Comparison of ENCODE assay signal across 8 mouse cellular contexts in genomic region chr10:110676503-110676902, GRCm38 (mm10).
DNase-seq lines count a peak whose midpoint lies in the region; ATAC-seq and TF ChIP-seq lines count a peak whose summit lies in the region.

No protein-coding gene starts in this region.

- TF ChIP-seq POLR2A in limb, embryonic 14.5 days (IDR thresholded peaks at IDR 0.05; ENCODE audit: borderline replicate concordance, extremely low read depth, insufficient read depth, insufficient read length), result no peak

- no peak overlapping the region for H3K9ac ChIP-seq in forebrain, embryonic 11.5 days (ENCODE audit: low read length)
- no peak overlapping the region for H3K9ac ChIP-seq in forebrain, embryonic 15.5 days (replicated peaks)
- no peak overlapping the region for H3K9ac ChIP-seq in midbrain, embryonic 14.5 days (replicated peaks; ENCODE audit: low read length)
- no peak overlapping the region for H3K9ac ChIP-seq in midbrain, embryonic 16.5 days (ENCODE audit: low read depth, low read length)
- H3K9ac ChIP-seq in limb, embryonic 14.5 days (ENCODE audit: low read depth, low read length, severe bottlenecking), result no peak overlapping the region

- H3K4me2 ChIP-seq in forebrain, embryonic 11.5 days (ENCODE audit: low read depth, low read length, severe bottlenecking), result no peak overlapping the region
- H3K4me2 ChIP-seq in forebrain, embryonic 15.5 days (replicated peaks), result no peak overlapping the region
- no peak overlapping the region for H3K4me2 ChIP-seq in midbrain, embryonic 14.5 days (ENCODE audit: low read length)
- no peak overlapping the region for H3K4me2 ChIP-seq in midbrain, embryonic 16.5 days (ENCODE audit: low read length)
- H3K4me2 ChIP-seq in limb, embryonic 14.5 days (replicated peaks; ENCODE audit: low read depth, low read length, severe bottlenecking), result no peak overlapping the region

- H3K9me3 ChIP-seq in forebrain, embryonic 11.5 days (ENCODE audit: control insufficient read depth, low read length), result no peaks in the 10 kb centered on the region
- H3K9me3 ChIP-seq in forebrain, embryonic 15.5 days, result no peaks in the 10 kb centered on the region
- no peaks in the 10 kb centered on the region for H3K9me3 ChIP-seq in midbrain, embryonic 14.5 days (ENCODE audit: control insufficient read depth, low read length)
- H3K9me3 ChIP-seq in midbrain, embryonic 16.5 days (replicated peaks; ENCODE audit: control insufficient read depth, low read length, poor library complexity, severe bottlenecking), result no peaks in the 10 kb centered on the region
- H3K9me3 ChIP-seq in embryonic facial prominence, embryonic 10.5 days, result no peaks in the 10 kb centered on the region
- no peaks in the 10 kb centered on the region for H3K9me3 ChIP-seq in limb, embryonic 14.5 days (ENCODE audit: control insufficient read depth, low read length)

- H3K4me3 ChIP-seq in forebrain, embryonic 11.5 days (ENCODE audit: low read depth, low read length), result no peak overlapping the region
- H3K4me3 ChIP-seq in forebrain, embryonic 15.5 days, result no peak overlapping the region
- no peak overlapping the region for H3K4me3 ChIP-seq in midbrain, embryonic 14.5 days (replicated peaks; ENCODE audit: low read depth, low read length)
- H3K4me3 ChIP-seq in midbrain, embryonic 16.5 days (ENCODE audit: low read depth, low read length), result no peak overlapping the region
- no peak overlapping the region for H3K4me3 ChIP-seq in embryonic facial prominence, embryonic 10.5 days
- no peak overlapping the region for H3K4me3 ChIP-seq in limb, embryonic 14.5 days (replicated peaks; ENCODE audit: low read length)

- 0 out of 2 replicates have a peak, but pooled peaks have one; percentile 51 for ATAC-seq in forebrain, embryonic 11.5 days (replicated peaks; ENCODE audit: low FRiP score)
- no peak for ATAC-seq in forebrain, embryonic 15.5 days (replicated peaks)
- ATAC-seq in midbrain, embryonic 14.5 days (ENCODE audit: low FRiP score, low TSS enrichment), result no peak
- no peak for ATAC-seq in midbrain, embryonic 16.5 days
- no peak for ATAC-seq in limb, embryonic 14.5 days (ENCODE audit: low FRiP score, low read depth)
- no peak for ATAC-seq in inflammation-experienced regulatory T-cells, adult 6 months
- ATAC-seq in megakaryocyte, adult 5-6 weeks (ENCODE audit: poor library complexity, severe bottlenecking), result no peak

- 55% methylated on average over 4 of the region's 4 CpGs for WGBS in forebrain, embryonic 11.5 days
- WGBS in forebrain, embryonic 15.5 days, result 55% methylated on average over 4 of the region's 4 CpGs
- 65% methylated on average over 4 of the region's 4 CpGs for WGBS in midbrain, embryonic 14.5 days
- WGBS in midbrain, embryonic 16.5 days, result 66% methylated on average over 4 of the region's 4 CpGs
- WGBS in embryonic facial prominence, embryonic 10.5 days, result 61% methylated on average over 4 of the region's 4 CpGs
- WGBS in limb, embryonic 14.5 days, result 62% methylated on average over 4 of the region's 4 CpGs

- DNase-seq in forebrain, embryonic 11.5 days (ENCODE audit: low spot score), result peak; percentile 66
- DNase-seq in midbrain, embryonic 14.5 days, result peak; percentile 57
- peak; percentile 67 for DNase-seq in embryonic facial prominence, embryonic 10.5 days (ENCODE audit: low spot score)
- DNase-seq in limb, embryonic 14.5 days (ENCODE audit: low spot score), result peak; percentile 86

- no peaks in the 10 kb centered on the region for H3K4me1 ChIP-seq in forebrain, embryonic 11.5 days (replicated peaks; ENCODE audit: control insufficient read depth, insufficient read depth, low read length)
- no peaks in the 10 kb centered on the region for H3K4me1 ChIP-seq in forebrain, embryonic 15.5 days
- no peaks in the 10 kb centered on the region for H3K4me1 ChIP-seq in midbrain, embryonic 14.5 days (ENCODE audit: control insufficient read depth, insufficient read depth, low read length)
- H3K4me1 ChIP-seq in midbrain, embryonic 16.5 days (ENCODE audit: control insufficient read depth, insufficient read depth, low read length), result no peaks in the 10 kb centered on the region
- no peaks in the 10 kb centered on the region for H3K4me1 ChIP-seq in embryonic facial prominence, embryonic 10.5 days
- H3K4me1 ChIP-seq in limb, embryonic 14.5 days (ENCODE audit: control insufficient read depth, insufficient read depth, low read length), result no peaks in the 10 kb centered on the region

- H3K27ac ChIP-seq in forebrain, embryonic 11.5 days (ENCODE audit: low read depth, low read length), result no peak overlapping the region
- H3K27ac ChIP-seq in forebrain, embryonic 15.5 days (replicated peaks), result no peak overlapping the region
- H3K27ac ChIP-seq in midbrain, embryonic 14.5 days (replicated peaks; ENCODE audit: low read depth, low read length), result no peak overlapping the region
- no peak overlapping the region for H3K27ac ChIP-seq in midbrain, embryonic 16.5 days (ENCODE audit: low read length)
- H3K27ac ChIP-seq in embryonic facial prominence, embryonic 10.5 days (replicated peaks), result no peak overlapping the region
- no peak overlapping the region for H3K27ac ChIP-seq in limb, embryonic 14.5 days (replicated peaks; ENCODE audit: low read depth, low read length)

- H3K27me3 ChIP-seq in forebrain, embryonic 11.5 days (ENCODE audit: control insufficient read depth, insufficient read depth, low read length), result no peaks in the 10 kb centered on the region
- no peaks in the 10 kb centered on the region for H3K27me3 ChIP-seq in forebrain, embryonic 15.5 days
- H3K27me3 ChIP-seq in midbrain, embryonic 14.5 days (ENCODE audit: control insufficient read depth, insufficient read depth, low read length), result no peaks in the 10 kb centered on the region
- H3K27me3 ChIP-seq in midbrain, embryonic 16.5 days (ENCODE audit: control insufficient read depth, insufficient read depth, low read depth, low read length), result no peaks in the 10 kb centered on the region
- no peaks in the 10 kb centered on the region for H3K27me3 ChIP-seq in embryonic facial prominence, embryonic 10.5 days (replicated peaks; ENCODE audit: low read depth, poor library complexity, severe bottlenecking)
- H3K27me3 ChIP-seq in limb, embryonic 14.5 days (ENCODE audit: control insufficient read depth, insufficient read depth, low read length), result no peaks in the 10 kb centered on the region

- no peaks in the 10 kb centered on the region for H3K36me3 ChIP-seq in forebrain, embryonic 11.5 days (ENCODE audit: control insufficient read depth, insufficient read depth, low read length)
- no peaks in the 10 kb centered on the region for H3K36me3 ChIP-seq in forebrain, embryonic 15.5 days
- H3K36me3 ChIP-seq in midbrain, embryonic 14.5 days (ENCODE audit: control insufficient read depth, insufficient read depth, low read length), result no peaks in the 10 kb centered on the region
- H3K36me3 ChIP-seq in midbrain, embryonic 16.5 days (ENCODE audit: control insufficient read depth, insufficient read depth, low read length), result no peaks in the 10 kb centered on the region
- no peaks in the 10 kb centered on the region for H3K36me3 ChIP-seq in embryonic facial prominence, embryonic 10.5 days (replicated peaks)
- H3K36me3 ChIP-seq in limb, embryonic 14.5 days (ENCODE audit: control insufficient read depth, insufficient read depth, low read length), result no peaks in the 10 kb centered on the region
